Mouse (Mus musculus) heart, embryonic 13.5 days (tissue): ENCODE results near the gene Arl14. TPM values are rescaled to one million over a fixed set of nuclear protein-coding genes. Genes with fewer than 3 reads are reported as not detected.
"Not testable (repeated sequence)": the region's sequence is repeated elsewhere in the genome, so short reads cannot be mapped to it uniquely, and the experiment has no call there.

ENCODE experiments used
- ATAC-seq: fragments of 200-750 bp; cut with Nextera tagmentation; 2 replicates; pipeline ENCODE4 v1.8.0; 2017; ENCODE audit warnings: moderate TSS enrichment; ENCODE audit not compliant: insufficient number of reproducible peaks, low FRiP score, low TSS enrichment; ENCODE audit errors: extremely low read depth
- H3K27ac ChIP-seq: fragments of 300-500 bp; sonication (generic); replicated peaks from 2 replicates; pipeline ENCODE4 v1.5.1; 2015; ENCODE audit warnings: moderate library complexity, mild to moderate bottlenecking, inconsistent platforms
- H3K27me3 ChIP-seq: fragments of 300-500 bp; sonication (generic); replicated peaks from 2 replicates; pipeline ENCODE4 v1.6.1; 2015; ENCODE audit warnings: mild to moderate bottlenecking, inconsistent platforms
- H3K36me3 ChIP-seq: fragments of 300-500 bp; sonication (generic); 2 replicates; pipeline ENCODE4 v1.6.1; 2015; ENCODE audit warnings: mild to moderate bottlenecking, inconsistent platforms
- H3K4me1 ChIP-seq: fragments of 300-500 bp; sonication (generic); 2 replicates; pipeline ENCODE4 v1.6.1; 2015; ENCODE audit warnings: inconsistent platforms
- H3K4me2 ChIP-seq: fragments of 300-500 bp; sonication (generic); 2 replicates; pipeline ENCODE4 v1.6.1; 2015; ENCODE audit warnings: inconsistent platforms, mild to moderate bottlenecking, moderate library complexity
- H3K4me3 ChIP-seq: fragments of 300-500 bp; sonication (generic); 2 replicates; pipeline ENCODE4 v1.5.1; 2015; ENCODE audit warnings: moderate library complexity, mild to moderate bottlenecking, inconsistent platforms
- H3K9ac ChIP-seq: fragments of 300-500 bp; sonication (generic); 2 replicates; pipeline ENCODE4 v1.6.1; 2015; ENCODE audit warnings: inconsistent platforms, mild to moderate bottlenecking, moderate library complexity
- H3K9me3 ChIP-seq: fragments of 300-500 bp; sonication (generic); 2 replicates; pipeline ENCODE4 v1.6.1; 2016; ENCODE audit warnings: inconsistent platforms
- WGBS: fragments of 180-500 bp; shearing (Covaris S2); methylation state at CpG from one replicate; pipeline ENCODE4 v1.1.7; 2015; ENCODE audit warnings: mixed read lengths; 5-methylcytosine and 5-hydroxymethylcytosine counted together
- polyA plus RNA-seq: library from polyadenylated mRNA; unstranded; fragments of >200 nt; fragmentation: Nextera tagmentation; extraction: Ambion mirVana; gene quantifications from 2 replicates; pipeline ENCODE4 v1.2.1, GENCODE M21; 2015

Gene Arl14
- polyA plus RNA-seq, 1 experiment from 2014 or later: not detected

GRCm38 (mm10) chr3:69214566-69214965, 7.7 kb upstream of the Arl14 start:
- WGBS: 71% methylated on average over 5 of the region's 5 CpGs
- Histone ChIP-seq H3K36me3 (no peaks in the 10 kb centered on the region), H3K27me3 (no peaks in the 10 kb centered on the region)

GRCm38 (mm10) chr3:69222502-69222900, 282 bp downstream of the Arl14 start:
- ATAC-seq: no peak
- Histone ChIP-seq H3K27ac (no peak overlapping the region), H3K4me1 (peaks cover 33% of the 10 kb centered on the region), H3K4me3 (no peak overlapping the region), H3K9me3 (no peaks in the 10 kb centered on the region), H3K9ac (no peak overlapping the region), H3K27me3 (no peaks in the 10 kb centered on the region), H3K36me3 (no peaks in the 10 kb centered on the region), H3K4me2 (no peak overlapping the region)
- 83% methylated on average over 14 of the region's 14 CpGs for WGBS

More at GRCm38 (mm10) chr3:69214566-69214965, 7.7 kb upstream of the Arl14 start:
- no peak overlapping the region for H3K27ac ChIP-seq
- H3K4me3 ChIP-seq: no peak overlapping the region
- no peak overlapping the region for H3K4me2 ChIP-seq
- no peaks in the 10 kb centered on the region for H3K9me3 ChIP-seq
- no peak overlapping the region for H3K9ac ChIP-seq
- ATAC-seq: no peak
- H3K4me1 ChIP-seq: no peaks in the 10 kb centered on the region

GRCm38 (mm10) chr3:69222987-69223386, 768 bp downstream of the Arl14 start:
- Histone ChIP-seq H3K36me3 (no peaks in the 10 kb centered on the region), H3K27ac (no peak overlapping the region), H3K4me1 (peaks cover 33% of the 10 kb centered on the region), H3K4me3 (no peak overlapping the region), H3K9ac (no peak overlapping the region), H3K27me3 (no peaks in the 10 kb centered on the region), H3K4me2 (no peak overlapping the region), H3K9me3 (no peaks in the 10 kb centered on the region)
- WGBS: 83% methylated on average over 7 of the region's 7 CpGs
- no peak for ATAC-seq

- H3K9me3 ChIP-seq: no peaks in the 10 kb centered on the region
- no peaks in the 10 kb centered on the region for H3K27me3 ChIP-seq
- WGBS: 73% methylated on average over 8 of the region's 8 CpGs
- H3K36me3 ChIP-seq: no peaks in the 10 kb centered on the region
- no peak overlapping the region for H3K27ac ChIP-seq
- no peak overlapping the region for H3K4me2 ChIP-seq
- no peak overlapping the region for H3K4me3 ChIP-seq
- ATAC-seq: no peak
- peaks cover 33% of the 10 kb centered on the region for H3K4me1 ChIP-seq
- no peak overlapping the region for H3K9ac ChIP-seq
These were observed 1.4 kb downstream of the Arl14 start for GRCm38 (mm10) chr3:69223666-69224065.

GRCm38 (mm10) chr3:69225019-69225418, 2.8 kb downstream of the Arl14 start:
- Histone ChIP-seq H3K27ac (peak overlapping the region; percentile 54), H3K4me2 (no peak overlapping the region), H3K4me1 (peaks cover 33% of the 10 kb centered on the region), H3K4me3 (no peak overlapping the region), H3K9ac (no peak overlapping the region), H3K36me3 (no peaks in the 10 kb centered on the region), H3K27me3 (no peaks in the 10 kb centered on the region), H3K9me3 (no peaks in the 10 kb centered on the region)
- no peak for ATAC-seq

- Histone ChIP-seq H3K9ac (no peak overlapping the region), H3K4me3 (no peak overlapping the region), H3K36me3 (no peaks in the 10 kb centered on the region), H3K4me1 (peaks cover 33% of the 10 kb centered on the region), H3K9me3 (no peaks in the 10 kb centered on the region), H3K27me3 (no peaks in the 10 kb centered on the region), H3K27ac (no peak overlapping the region), H3K4me2 (no peak overlapping the region)
- no peak for ATAC-seq
- WGBS: 50% methylated on average over 2 of the region's 2 CpGs
These were observed 4.3 kb downstream of the Arl14 start for GRCm38 (mm10) chr3:69226496-69226895.

GRCm38 (mm10) chr3:69228002-69228401, 5.8 kb downstream of the Arl14 start:
- Histone ChIP-seq H3K9ac (no peak overlapping the region), H3K4me1 (peaks cover 27% of the 10 kb centered on the region), H3K4me2 (no peak overlapping the region), H3K4me3 (no peak overlapping the region), H3K27me3 (no peaks in the 10 kb centered on the region), H3K36me3 (no peaks in the 10 kb centered on the region), H3K27ac (no peak overlapping the region), H3K9me3 (no peaks in the 10 kb centered on the region)
- WGBS: 68% methylated on average over 1 of the region's 1 CpGs
- no peak for ATAC-seq

GRCm38 (mm10) chr3:69231522-69232138, 9.4 kb downstream of the Arl14 start:
- 84% methylated on average over 14 of the region's 14 CpGs for WGBS
- no peak for ATAC-seq
- no peaks in the 10 kb centered on the region for H3K9me3 ChIP-seq
- H3K9ac ChIP-seq: no peak overlapping the region
- no peak overlapping the region for H3K27ac ChIP-seq
- H3K27me3 ChIP-seq: no peaks in the 10 kb centered on the region
- no peak overlapping the region for H3K4me3 ChIP-seq
- no peaks in the 10 kb centered on the region for H3K36me3 ChIP-seq
- peaks cover under 1% of the 10 kb centered on the region; the same call in 1 of the 2 replicates for H3K4me1 ChIP-seq
- H3K4me2 ChIP-seq: no peak overlapping the region

- H3K9ac ChIP-seq, ATAC-seq, H3K9me3 ChIP-seq, H3K36me3 ChIP-seq, H3K27me3 ChIP-seq, H3K4me2 ChIP-seq, H3K4me1 ChIP-seq, H3K4me3 ChIP-seq, H3K27ac ChIP-seq: not testable (repeated sequence)
- 82% methylated on average over 10 of the region's 10 CpGs for WGBS
These were observed 11.5 kb downstream of the Arl14 start for GRCm38 (mm10) chr3:69233552-69234189.

GRCm38 (mm10) chr3:69234525-69234924, 12.3 kb downstream of the Arl14 start:
- 88% methylated on average over 1 of the region's 1 CpGs for WGBS

GRCm38 (mm10) chr3:69235806-69236205, 13.6 kb downstream of the Arl14 start:
- no peak for ATAC-seq
- H3K9me3 ChIP-seq: no peaks in the 10 kb centered on the region
- no peaks in the 10 kb centered on the region for H3K4me1 ChIP-seq
- 70% methylated on average over 3 of the region's 3 CpGs for WGBS
- H3K4me2 ChIP-seq: no peak overlapping the region
- no peaks in the 10 kb centered on the region for H3K36me3 ChIP-seq
- H3K27me3 ChIP-seq: no peaks in the 10 kb centered on the region
- H3K9ac ChIP-seq: no peak overlapping the region
- no peak overlapping the region for H3K27ac ChIP-seq
- no peak overlapping the region for H3K4me3 ChIP-seq

More at GRCm38 (mm10) chr3:69234525-69234924, 12.3 kb downstream of the Arl14 start:
- no peaks in the 10 kb centered on the region for H3K4me1 ChIP-seq
- H3K27me3 ChIP-seq: no peaks in the 10 kb centered on the region
- H3K9ac ChIP-seq: no peak overlapping the region
- ATAC-seq: no peak
- H3K9me3 ChIP-seq: no peaks in the 10 kb centered on the region
- H3K4me3 ChIP-seq: no peak overlapping the region
- no peak overlapping the region for H3K27ac ChIP-seq
- no peaks in the 10 kb centered on the region for H3K36me3 ChIP-seq
- H3K4me2 ChIP-seq: no peak overlapping the region

- WGBS: 82% methylated on average over 12 of the region's 12 CpGs
- H3K9ac ChIP-seq: no peak overlapping the region
- ATAC-seq: no peak
- H3K4me3 ChIP-seq: no peak overlapping the region
- H3K27me3 ChIP-seq: no peaks in the 10 kb centered on the region
- H3K27ac ChIP-seq: no peak overlapping the region
- no peaks in the 10 kb centered on the region for H3K36me3 ChIP-seq
- no peak overlapping the region for H3K4me2 ChIP-seq
- no peaks in the 10 kb centered on the region for H3K9me3 ChIP-seq
- H3K4me1 ChIP-seq: no peaks in the 10 kb centered on the region
These were observed 14.3 kb downstream of the Arl14 start for GRCm38 (mm10) chr3:69236491-69236890.
